Mouse (Mus musculus): ENCODE results near the gene Eif3i. TPM values are rescaled to one million over a fixed set of nuclear protein-coding genes. Genes with fewer than 3 reads are reported as not detected.

The Eif3i gene
- total RNA-seq, 2 experiments from 2014 or later = 174 to 175 TPM

GRCm38 (mm10) chr4:129620419-129621282 is 20.2 kb upstream of the Eif3i start:
- no peak for DNase-seq (ENCODE audit: low spot score in 2 of 2)

GRCm38 (mm10) chr4:129618786-129619691 is 18.6 kb upstream of the Eif3i start, which contains the start of gene Iqcc:
Iqcc (minus strand) TSS chr4:129619099.
- peak; percentile 93 for DNase-seq (ENCODE audit: low spot score in 2 of 2)

GRCm38 (mm10) chr4:129618031-129618430 is 17.6 kb upstream of the Eif3i start:
- DNase-seq (ENCODE audit: low spot score in 2 of 2) = no peak

- no peak for DNase-seq (ENCODE audit: low spot score in 2 of 2)
Observed at GRCm38 (mm10) chr4:129617121-129617641, 16.7 kb upstream of the Eif3i start.

GRCm38 (mm10) chr4:129616631-129617030 is 16.2 kb upstream of the Eif3i start:
- DNase-seq (ENCODE audit: low spot score in 2 of 2) = no peak

GRCm38 (mm10) chr4:129615801-129616290 is 15.4 kb upstream of the Eif3i start:
- DNase-seq (ENCODE audit: low spot score in 2 of 2) = no peak

GRCm38 (mm10) chr4:129614093-129614492 is 13.6 kb upstream of the Eif3i start, which contains the start of gene Dcdc2b:
Dcdc2b (minus strand) TSS chr4:129614257.
- no peak for DNase-seq (ENCODE audit: low spot score in 2 of 2)

- DNase-seq (ENCODE audit: low spot score in 2 of 2) = no peak
Observed at GRCm38 (mm10) chr4:129610472-129610871, 10.0 kb upstream of the Eif3i start.

- DNase-seq (ENCODE audit: low spot score in 2 of 2) = no peak
Observed at GRCm38 (mm10) chr4:129610026-129610425, 9.6 kb upstream of the Eif3i start.

GRCm38 (mm10) chr4:129609139-129609631 is 8.7 kb upstream of the Eif3i start:
- DNase-seq (ENCODE audit: low spot score in 2 of 2) = no peak

GRCm38 (mm10) chr4:129608426-129609025 is 8.1 kb upstream of the Eif3i start:
- DNase-seq (ENCODE audit: low spot score in 2 of 2) = peak; percentile 72 to 73

- DNase-seq (ENCODE audit: low spot score in 2 of 2) = no peak
Observed at GRCm38 (mm10) chr4:129588865-129589264, 11.6 kb downstream of the Eif3i start.

GRCm38 (mm10) chr4:129586943-129587342 is 13.5 kb downstream of the Eif3i start:
- DNase-seq (ENCODE audit: low spot score in 2 of 2) = no peak

GRCm38 (mm10) chr4:129585773-129586172 is 14.7 kb downstream of the Eif3i start:
- DNase-seq (ENCODE audit: low spot score in 2 of 2) = no peak

GRCm38 (mm10) chr4:129584884-129585608 is 15.4 kb downstream of the Eif3i start:
- DNase-seq (ENCODE audit: low spot score in 2 of 2) = peak; percentile 89 to 91

- no peak for DNase-seq (ENCODE audit: low spot score in 2 of 2)
Observed at GRCm38 (mm10) chr4:129584370-129584769, 16.1 kb downstream of the Eif3i start.

- DNase-seq (ENCODE audit: low spot score in 2 of 2) = no peak
Observed at GRCm38 (mm10) chr4:129582251-129582650, 18.2 kb downstream of the Eif3i start.

GRCm38 (mm10) chr4:129580347-129580746 is 20.1 kb downstream of the Eif3i start:
- DNase-seq (ENCODE audit: low spot score in 2 of 2) = no peak

- no peak for DNase-seq (ENCODE audit: low spot score in 2 of 2)
Observed at GRCm38 (mm10) chr4:129578466-129578865, 22.0 kb downstream of the Eif3i start, which contains the start of gene Fam167b. Fam167b (minus strand) TSS chr4:129578549.

GRCm38 (mm10) chr4:129577688-129578087 is 22.8 kb downstream of the Eif3i start:
- DNase-seq (ENCODE audit: low spot score in 2 of 2) = no peak
